Mouse (Mus musculus) intestine, embryonic 14.5 days (tissue): Measurements from ENCODE around the gene Unc119b. TPM values are rescaled to one million over a fixed set of nuclear protein-coding genes. Genes with fewer than 3 reads are reported as not detected.
"Not testable (repeated sequence)": the region's sequence is repeated elsewhere in the genome, so short reads cannot be mapped to it uniquely, and the experiment has no call there.

Experiments
- ATAC-seq: fragments of 200-750 bp; cut with Nextera tagmentation; replicated peaks from 2 replicates; pipeline ENCODE4 v1.8.0; 2017; ENCODE audit warnings: low read depth, moderate number of reproducible peaks, moderate TSS enrichment, moderate library complexity; ENCODE audit not compliant: low FRiP score, low TSS enrichment
- DNase-seq: peaks from one replicate; pipeline ENCODE4 v3.0.0-alpha.2; 2018; ENCODE audit warnings: low spot score
- H3K27ac ChIP-seq: fragments of 300-500 bp; sonication (generic); 2 replicates; pipeline ENCODE4 v1.5.1; 2014; ENCODE audit warnings: low read depth, mild to moderate bottlenecking, control low read depth
- H3K27me3 ChIP-seq: fragments of 300-500 bp; sonication (generic); replicated peaks from 2 replicates; pipeline ENCODE4 v1.6.1; 2014; ENCODE audit warnings: low read length, control low read depth; ENCODE audit not compliant: control insufficient read depth, insufficient read depth
- H3K36me3 ChIP-seq: fragments of 300-500 bp; sonication (generic); 2 replicates; pipeline ENCODE4 v1.6.1; 2014; ENCODE audit warnings: low read length, control low read depth; ENCODE audit not compliant: control insufficient read depth, insufficient read depth
- H3K4me1 ChIP-seq: fragments of 300-500 bp; sonication (generic); replicated peaks from 2 replicates; pipeline ENCODE4 v1.6.1; 2014; ENCODE audit warnings: low read length, control low read depth, mixed read lengths; ENCODE audit not compliant: control insufficient read depth, insufficient read depth
- H3K4me2 ChIP-seq: fragments of 300-500 bp; sonication (generic); 2 replicates; pipeline ENCODE4 v1.6.1; 2014; ENCODE audit warnings: low read length
- H3K4me3 ChIP-seq: fragments of 300-500 bp; sonication (generic); 2 replicates; pipeline ENCODE4 v1.5.1; 2014; ENCODE audit warnings: low read depth, low read length, control low read depth, mixed read lengths
- H3K9ac ChIP-seq: fragments of 300-500 bp; sonication (generic); 2 replicates; pipeline ENCODE4 v1.6.1; 2014; ENCODE audit warnings: mild to moderate bottlenecking, low read length
- H3K9me3 ChIP-seq: fragments of 300-500 bp; sonication (generic); 2 replicates; pipeline ENCODE4 v1.6.1; 2016; ENCODE audit warnings: low read length, control low read depth; ENCODE audit not compliant: control insufficient read depth
- WGBS: fragments of 180-500 bp; shearing (Covaris S2); extraction: QIAGEN DNeasy Blood & Tissue Kit; methylation state at CpG from one replicate; pipeline ENCODE4 v1.1.7; 2014; 5-methylcytosine and 5-hydroxymethylcytosine counted together
- polyA plus RNA-seq: library from polyadenylated mRNA; unstranded; fragments of >200 nt; fragmentation: Nextera tagmentation; extraction: Ambion mirVana; gene quantifications from 2 replicates; pipeline ENCODE4 v1.2.1, GENCODE M21; 2014

Gene Unc119b
- polyA plus RNA-seq, 1 experiment from 2014 or later, result 31.0 TPM

DNA sequence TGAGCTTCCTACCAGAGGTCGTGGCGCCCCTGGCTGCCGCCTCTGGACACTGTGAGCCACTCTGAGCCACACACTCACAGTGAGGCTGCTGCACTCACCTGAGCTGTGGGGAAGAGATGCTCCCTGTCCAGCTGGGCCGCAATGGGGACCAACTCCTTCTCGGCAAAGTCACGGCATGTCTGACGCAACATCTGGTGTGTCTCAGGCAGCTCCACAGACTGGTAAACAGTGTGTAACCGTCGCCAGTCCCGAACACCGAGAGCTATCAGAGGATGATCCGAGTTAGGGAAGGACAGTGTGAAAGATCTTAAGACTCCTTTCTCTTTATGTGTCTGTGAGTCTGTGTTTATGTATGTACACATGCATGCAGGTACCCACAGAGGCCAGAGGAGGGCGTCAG lies 17.3 kb downstream of the Unc119b start:
- no peak for ATAC-seq
- WGBS, result 84% methylated on average over 13 of the region's 13 CpGs

GRCm38 (mm10) chr5:115116426-115116825 lies 18.3 kb downstream of the Unc119b start:
- Histone ChIP-seq H3K9me3 (no peaks in the 10 kb centered on the region), H3K4me2 (no peak overlapping the region), H3K27ac (no peak overlapping the region), H3K9ac (no peak overlapping the region), H3K4me3 (no peak overlapping the region), H3K27me3 (no peaks in the 10 kb centered on the region), H3K36me3 (peaks cover 45% of the 10 kb centered on the region), H3K4me1 (no peaks in the 10 kb centered on the region)
- no peak for DNase-seq
- no peak for ATAC-seq
- 91% methylated on average over 3 of the region's 3 CpGs for WGBS

More for the DNA sequence above, 17.3 kb downstream of the Unc119b start:
- Histone ChIP-seq H3K27me3 (no peaks in the 10 kb centered on the region), H3K4me2 (no peak overlapping the region), H3K9ac (no peak overlapping the region), H3K9me3 (no peaks in the 10 kb centered on the region), H3K36me3 (peaks cover 35% of the 10 kb centered on the region), H3K4me3 (no peak overlapping the region), H3K4me1 (no peaks in the 10 kb centered on the region), H3K27ac (no peak overlapping the region)
- DNase-seq, result no peak

DNA sequence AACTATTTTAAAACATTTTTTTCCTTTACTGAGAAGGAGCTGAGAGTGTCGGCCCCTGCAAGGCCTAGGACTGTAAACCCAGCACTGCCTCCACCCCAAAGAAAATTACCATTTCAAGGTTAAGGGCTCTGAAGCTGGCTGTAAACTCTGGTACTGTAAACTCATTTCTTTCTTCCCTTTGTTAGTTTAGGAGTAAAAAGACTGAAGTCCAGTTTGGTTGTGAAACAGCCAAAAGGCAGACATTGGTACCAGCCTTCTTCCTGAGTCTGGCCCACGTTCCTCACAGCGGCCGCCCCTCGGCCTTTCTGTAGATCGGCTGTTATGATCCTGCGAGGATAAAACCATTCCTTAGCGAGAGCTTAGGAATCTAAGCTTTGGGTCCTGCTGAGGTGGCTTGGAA lies 20.3 kb downstream of the Unc119b start:
- DNase-seq (no peak), ATAC-seq (no peak)
- H3K4me1 ChIP-seq, result no peaks in the 10 kb centered on the region
- no peak overlapping the region for H3K4me2 ChIP-seq
- H3K9ac ChIP-seq, result no peak overlapping the region
- H3K36me3 ChIP-seq, result peaks cover 56% of the 10 kb centered on the region
- H3K27ac ChIP-seq, result no peak overlapping the region
- H3K27me3 ChIP-seq, result no peaks in the 10 kb centered on the region
- no peaks in the 10 kb centered on the region for H3K9me3 ChIP-seq
- WGBS, result 87% methylated on average over 8 of the region's 8 CpGs
- H3K4me3 ChIP-seq, result no peak overlapping the region

GRCm38 (mm10) chr5:115113244-115113643 lies 21.5 kb downstream of the Unc119b start:
- H3K4me3 ChIP-seq, result no peak overlapping the region

GRCm38 (mm10) chr5:115111156-115111555 lies 23.6 kb downstream of the Unc119b start:
- ATAC-seq, result no peak
- 93% methylated on average over 8 of the region's 8 CpGs for WGBS
- no peak overlapping the region for H3K4me3 ChIP-seq
- no peaks in the 10 kb centered on the region for H3K27me3 ChIP-seq
- no peaks in the 10 kb centered on the region for H3K9me3 ChIP-seq
- DNase-seq, result no peak
- H3K4me1 ChIP-seq, result no peaks in the 10 kb centered on the region
- no peak overlapping the region for H3K4me2 ChIP-seq
- H3K9ac ChIP-seq, result no peak overlapping the region
- no peak overlapping the region for H3K27ac ChIP-seq
- peaks cover 40% of the 10 kb centered on the region for H3K36me3 ChIP-seq

More at GRCm38 (mm10) chr5:115113244-115113643, 21.5 kb downstream of the Unc119b start:
- no peak for ATAC-seq
- Histone ChIP-seq H3K36me3 (peaks cover 56% of the 10 kb centered on the region), H3K9ac (no peak overlapping the region), H3K27ac (no peak overlapping the region), H3K4me1 (no peaks in the 10 kb centered on the region), H3K9me3 (no peaks in the 10 kb centered on the region), H3K27me3 (no peaks in the 10 kb centered on the region), H3K4me2 (no peak overlapping the region)
- DNase-seq, result no peak
- 98% methylated on average over 12 of the region's 12 CpGs for WGBS

- not testable (repeated sequence) for H3K4me1 ChIP-seq, H3K27ac ChIP-seq, H3K27me3 ChIP-seq, H3K9me3 ChIP-seq, H3K4me2 ChIP-seq, H3K4me3 ChIP-seq, ATAC-seq, H3K9ac ChIP-seq, DNase-seq
- peaks cover 24% of the 10 kb centered on the region for H3K36me3 ChIP-seq
- WGBS, result 97% methylated on average over 23 of the region's 23 CpGs
These were observed 31.5 kb downstream of the Unc119b start for GRCm38 (mm10) chr5:115103253-115103652.

- Histone ChIP-seq H3K36me3 (peaks cover 34% of the 10 kb centered on the region), H3K9ac (no peak overlapping the region), H3K27me3 (no peaks in the 10 kb centered on the region), H3K9me3 (no peaks in the 10 kb centered on the region), H3K4me2 (no peak overlapping the region), H3K27ac (no peak overlapping the region), H3K4me1 (no peaks in the 10 kb centered on the region), H3K4me3 (no peak overlapping the region)
- 82% methylated on average over 2 of the region's 2 CpGs for WGBS
- DNase-seq (no peak), ATAC-seq (no peak)
These were observed 32.5 kb downstream of the Unc119b start for GRCm38 (mm10) chr5:115102231-115102630.

DNA sequence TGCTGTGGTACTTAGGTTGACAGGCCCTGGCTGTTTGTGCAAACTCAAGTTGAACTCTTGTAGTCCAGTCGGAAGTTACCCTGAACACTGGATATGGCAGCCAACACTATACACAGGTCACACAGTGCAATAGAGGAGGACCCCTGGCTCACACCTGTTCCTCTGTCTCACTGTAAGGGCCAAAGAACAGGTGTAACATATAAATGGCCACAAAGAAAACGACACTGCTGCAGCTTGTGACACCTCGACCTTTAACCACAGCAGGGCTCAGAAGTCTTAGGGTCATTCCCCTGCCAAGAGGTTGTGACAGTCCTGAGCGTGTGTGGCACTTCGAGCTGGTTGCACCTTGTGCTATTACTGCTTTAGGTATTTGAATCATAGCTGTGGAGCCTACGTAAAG lies 34.3 kb downstream of the Unc119b start:
- Histone ChIP-seq H3K9me3 (no peaks in the 10 kb centered on the region), H3K27ac (no peak overlapping the region), H3K4me1 (no peaks in the 10 kb centered on the region), H3K27me3 (no peaks in the 10 kb centered on the region), H3K4me2 (no peak overlapping the region), H3K4me3 (no peak overlapping the region), H3K9ac (no peak overlapping the region), H3K36me3 (peaks cover 52% of the 10 kb centered on the region)
- DNase-seq (no peak), ATAC-seq (no peak)
- 80% methylated on average over 6 of the region's 6 CpGs for WGBS

- peaks cover 57% of the 10 kb centered on the region for H3K36me3 ChIP-seq
- no peaks in the 10 kb centered on the region for H3K4me1 ChIP-seq
- no peak overlapping the region for H3K9ac ChIP-seq
- ATAC-seq (no peak), DNase-seq (no peak)
- H3K9me3 ChIP-seq, result no peaks in the 10 kb centered on the region
- no peak overlapping the region for H3K27ac ChIP-seq
- H3K27me3 ChIP-seq, result no peaks in the 10 kb centered on the region
- WGBS, result 87% methylated on average over 9 of the region's 9 CpGs
- no peak overlapping the region for H3K4me3 ChIP-seq
- H3K4me2 ChIP-seq, result no peak overlapping the region
These were observed 34.8 kb downstream of the Unc119b start for GRCm38 (mm10) chr5:115099991-115100390.
